Mouse (Mus musculus): ENCODE data around the gene Taar1. TPM values are rescaled to one million over a fixed set of nuclear protein-coding genes. Genes with fewer than 3 reads are reported as not detected.

Taar1 gene
- polyA plus RNA-seq (2012; rRNA removed): not detected in 2 replicates

DNA sequence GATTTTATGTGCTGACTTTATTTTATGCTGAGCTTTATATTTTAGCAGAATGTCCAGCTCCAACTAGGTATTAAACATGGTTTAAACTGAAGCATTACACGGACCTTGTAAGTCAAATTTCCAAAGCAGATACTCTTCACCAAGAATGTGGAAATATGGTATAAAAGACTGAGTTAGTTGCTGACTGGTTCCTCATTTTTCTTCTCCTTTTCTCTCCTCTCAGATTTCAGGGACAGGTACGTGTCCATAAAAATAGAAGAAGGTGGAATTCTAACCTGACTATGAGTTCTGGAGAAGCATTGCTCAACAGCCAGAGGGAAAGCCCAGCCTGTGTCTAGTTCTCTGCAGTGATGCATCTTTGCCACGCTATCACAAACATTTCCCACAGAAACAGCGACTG, at the start of gene Taar1:
Gene Taar1 (plus strand): TSS at position 301 of the 400 bp plus-strand sequence.
- TF ChIP-seq CTCF (conservative IDR thresholded peaks at IDR 0.05; ENCODE audit: insufficient read depth, insufficient read length, low read depth, low read length) (no peak), POLR2A (IDR thresholded peaks at IDR 0.05; ENCODE audit: low read depth, low read length) (no peak)
- H3K4me1 ChIP-seq (ENCODE audit: control insufficient read depth, insufficient read depth, low read length): no peaks in the 10 kb centered on the region
- no peak within 1 kb of the TSS for H3K27ac ChIP-seq (ENCODE audit: insufficient read depth, low read depth, low read length)
- H3K27me3 ChIP-seq (replicated peaks; ENCODE audit: control insufficient read depth, insufficient read depth, low read length): no peaks in the 10 kb centered on the region
- no peak for DNase-seq
- H3K4me3 ChIP-seq (ENCODE audit: insufficient read depth, low read depth, low read length): no peak within 1 kb of the TSS
- no peaks in the 10 kb centered on the region for H3K36me3 ChIP-seq (ENCODE audit: control insufficient read depth, insufficient read depth, low read length)
- 93% methylated on average over 4 of the region's 4 CpGs for WGBS

DNA sequence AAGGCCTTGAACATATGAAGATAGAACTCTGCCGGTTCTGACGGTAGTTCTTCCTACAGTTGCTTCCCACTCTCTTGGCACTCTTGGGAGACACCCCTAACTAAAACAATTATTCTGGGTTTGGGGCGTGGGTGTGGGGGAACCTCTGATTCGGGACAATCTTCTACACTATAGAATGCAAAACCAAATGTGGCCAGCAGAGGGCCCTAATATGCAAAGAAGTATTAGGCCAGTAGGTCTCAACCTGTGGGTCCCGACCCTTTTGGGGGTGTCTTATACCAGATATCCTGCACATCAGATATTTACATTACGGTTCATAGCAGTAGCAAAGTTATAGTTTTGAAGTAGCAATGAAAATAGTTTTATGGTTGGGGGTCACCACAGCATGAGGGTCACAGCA, 39.5 kb upstream of the Taar1 start:
- no peaks in the 10 kb centered on the region for H3K27me3 ChIP-seq (replicated peaks; ENCODE audit: control insufficient read depth, insufficient read depth, low read length)
- peak; percentile 49 for DNase-seq
- 86% methylated on average over 6 of the region's 6 CpGs for WGBS
- no peaks in the 10 kb centered on the region for H3K36me3 ChIP-seq (ENCODE audit: control insufficient read depth, insufficient read depth, low read length)
- H3K27ac ChIP-seq (ENCODE audit: insufficient read depth, low read depth, low read length): no peak overlapping the region
- H3K4me1 ChIP-seq (ENCODE audit: control insufficient read depth, insufficient read depth, low read length): no peaks in the 10 kb centered on the region
- no peak for TF ChIP-seq POLR2A (IDR thresholded peaks at IDR 0.05; ENCODE audit: low read depth, low read length)
- TF ChIP-seq CTCF (conservative IDR thresholded peaks at IDR 0.05; ENCODE audit: insufficient read depth, insufficient read length, low read depth, low read length): peak; percentile 40; the same call in 1 of the 2 replicates
- H3K4me3 ChIP-seq (ENCODE audit: insufficient read depth, low read depth, low read length): no peak overlapping the region

DNA sequence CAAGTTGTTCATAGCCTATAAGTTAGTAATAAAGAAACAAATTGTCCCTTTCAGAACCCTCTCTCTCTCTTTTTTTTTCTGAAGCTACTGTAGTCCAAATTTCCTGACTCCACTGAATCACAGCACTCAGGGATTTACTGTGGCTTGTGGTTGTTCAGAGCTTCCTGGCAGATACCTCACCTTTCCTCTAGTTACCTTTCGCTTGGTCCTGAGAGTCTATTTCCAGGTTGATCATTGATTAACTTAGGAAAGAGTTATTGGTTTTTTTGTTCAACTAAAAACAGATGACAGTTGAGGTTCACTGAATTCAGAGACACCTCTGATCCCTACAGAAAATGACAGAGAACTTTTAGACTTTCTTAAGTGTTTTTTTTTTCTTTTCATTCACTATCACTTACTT, 35.2 kb upstream of the Taar1 start:
- TF ChIP-seq POLR2A (IDR thresholded peaks at IDR 0.05; ENCODE audit: low read depth, low read length) (no peak), CTCF (conservative IDR thresholded peaks at IDR 0.05; ENCODE audit: insufficient read depth, insufficient read length, low read depth, low read length) (no peak)
- Histone ChIP-seq H3K36me3 (ENCODE audit: control insufficient read depth, insufficient read depth, low read length) (no peaks in the 10 kb centered on the region), H3K27me3 (replicated peaks; ENCODE audit: control insufficient read depth, insufficient read depth, low read length) (no peaks in the 10 kb centered on the region), H3K27ac (ENCODE audit: insufficient read depth, low read depth, low read length) (no peak overlapping the region), H3K4me1 (ENCODE audit: control insufficient read depth, insufficient read depth, low read length) (no peaks in the 10 kb centered on the region), H3K4me3 (ENCODE audit: insufficient read depth, low read depth, low read length) (no peak overlapping the region)
- DNase-seq: peak; percentile 46
- 43% methylated on average over 1 of the region's 1 CpGs for WGBS

DNA sequence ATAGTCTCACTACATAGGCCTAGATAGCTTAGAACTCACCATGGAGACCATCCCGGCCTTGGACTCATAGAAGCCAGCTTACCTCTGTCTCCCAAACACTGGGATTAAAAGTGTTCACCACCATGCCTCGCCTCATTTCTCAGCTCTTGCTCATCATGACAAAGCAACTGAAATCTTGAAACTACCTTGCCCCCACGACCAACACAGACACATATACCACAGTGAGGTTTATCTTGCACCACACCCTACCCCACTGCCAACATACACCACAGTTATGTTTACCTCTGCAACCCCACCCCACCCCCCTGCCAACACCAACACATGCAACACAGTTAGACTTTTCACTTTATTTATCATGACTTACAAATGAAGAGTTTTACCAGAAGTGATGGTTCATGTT, 34.1 kb upstream of the Taar1 start:
- DNase-seq: no peak
- no peak overlapping the region for H3K4me3 ChIP-seq (ENCODE audit: insufficient read depth, low read depth, low read length)
- no peaks in the 10 kb centered on the region for H3K27me3 ChIP-seq (replicated peaks; ENCODE audit: control insufficient read depth, insufficient read depth, low read length)
- no peaks in the 10 kb centered on the region for H3K36me3 ChIP-seq (ENCODE audit: control insufficient read depth, insufficient read depth, low read length)
- WGBS: 82% methylated on average over 3 of the region's 3 CpGs
- no peak overlapping the region for H3K27ac ChIP-seq (ENCODE audit: insufficient read depth, low read depth, low read length)
- no peaks in the 10 kb centered on the region for H3K4me1 ChIP-seq (ENCODE audit: control insufficient read depth, insufficient read depth, low read length)
- TF ChIP-seq POLR2A (IDR thresholded peaks at IDR 0.05; ENCODE audit: low read depth, low read length): no peak

DNA sequence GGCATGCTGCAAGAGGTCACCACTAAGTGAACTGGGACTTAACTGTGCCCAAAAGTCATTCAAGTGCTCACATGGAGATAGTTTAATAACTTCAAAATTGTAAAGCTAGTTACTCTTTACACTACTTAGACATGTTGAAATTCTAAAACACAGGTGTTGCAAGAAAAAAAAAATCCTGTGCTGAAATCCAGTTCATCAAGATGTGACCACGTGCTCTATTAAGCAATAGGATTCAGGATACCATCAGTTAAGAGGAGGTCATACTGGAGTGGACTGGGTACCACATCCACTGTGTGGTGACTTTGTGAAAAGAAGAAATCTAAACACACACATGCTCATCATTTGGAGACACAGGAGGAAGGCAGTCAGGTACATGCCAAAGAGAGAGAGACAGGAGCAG, 27.2 kb upstream of the Taar1 start:
- Histone ChIP-seq H3K27me3 (replicated peaks; ENCODE audit: control insufficient read depth, insufficient read depth, low read length) (no peaks in the 10 kb centered on the region), H3K4me1 (ENCODE audit: control insufficient read depth, insufficient read depth, low read length) (peaks cover 5% of the 10 kb centered on the region; the same call in 1 of the 2 replicates), H3K27ac (ENCODE audit: insufficient read depth, low read depth, low read length) (no peak overlapping the region), H3K4me3 (ENCODE audit: insufficient read depth, low read depth, low read length) (no peak overlapping the region), H3K36me3 (ENCODE audit: control insufficient read depth, insufficient read depth, low read length) (no peaks in the 10 kb centered on the region)
- TF ChIP-seq CTCF (conservative IDR thresholded peaks at IDR 0.05; ENCODE audit: insufficient read depth, insufficient read length, low read depth, low read length): no peak
- no peak for TF ChIP-seq POLR2A (IDR thresholded peaks at IDR 0.05; ENCODE audit: low read depth, low read length)
- no peak for DNase-seq
- WGBS: 86% methylated on average over 1 of the region's 1 CpGs

DNA sequence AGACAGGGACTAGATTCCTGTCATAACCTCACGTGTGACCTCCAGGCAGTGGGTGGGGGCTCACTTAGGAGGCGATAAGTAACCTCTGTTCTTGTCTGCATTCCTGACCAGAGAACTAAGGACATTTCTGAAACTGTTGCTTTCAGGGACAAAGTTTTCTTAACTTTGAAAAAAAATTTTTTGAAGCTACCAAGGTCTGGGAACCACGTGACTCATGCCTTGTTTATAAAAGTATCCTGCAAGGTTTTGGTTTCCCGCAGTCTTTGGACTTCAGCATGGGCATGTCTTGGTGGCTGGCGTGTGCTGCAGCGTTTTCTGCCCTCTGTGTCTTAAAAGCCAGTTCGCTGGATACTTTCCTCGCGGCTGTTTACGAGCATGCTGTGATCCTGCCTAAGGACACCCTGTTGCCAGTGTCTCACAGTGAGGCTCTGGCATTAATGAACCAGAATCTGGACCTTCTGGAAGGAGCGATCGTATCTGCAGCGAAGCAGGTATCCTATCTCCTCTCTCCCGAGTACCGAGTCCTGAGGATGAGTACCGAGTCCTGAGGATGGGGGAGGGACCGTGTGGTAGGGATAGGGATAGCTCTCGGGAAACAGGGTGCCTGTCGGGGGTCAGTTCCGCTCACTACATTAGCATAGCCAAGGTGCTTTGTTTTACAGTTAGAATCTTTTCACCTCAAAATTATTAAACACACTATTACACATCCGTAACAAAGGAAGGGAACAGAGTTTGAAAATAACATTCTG, 25.4 kb upstream of the Taar1 start, which contains the start of gene Vnn1:
Gene Vnn1 (plus strand): TSS at position 88 of the 749 bp plus-strand sequence.
- H3K27me3 ChIP-seq (replicated peaks; ENCODE audit: control insufficient read depth, insufficient read depth, low read length): no peaks in the 10 kb centered on the region
- H3K36me3 ChIP-seq (ENCODE audit: control insufficient read depth, insufficient read depth, low read length): no peaks in the 10 kb centered on the region
- peak within 1 kb of the TSS; percentile 74 for H3K27ac ChIP-seq (ENCODE audit: insufficient read depth, low read depth, low read length)
- DNase-seq: peak; percentile 83
- peak; percentile 12 for TF ChIP-seq POLR2A (IDR thresholded peaks at IDR 0.05; ENCODE audit: low read depth, low read length)
- no peak for TF ChIP-seq CTCF (conservative IDR thresholded peaks at IDR 0.05; ENCODE audit: insufficient read depth, insufficient read length, low read depth, low read length)
- peak within 1 kb of the TSS; percentile 66 for H3K4me3 ChIP-seq (ENCODE audit: insufficient read depth, low read depth, low read length)
- peaks cover 5% of the 10 kb centered on the region; the same call in 1 of the 2 replicates for H3K4me1 ChIP-seq (ENCODE audit: control insufficient read depth, insufficient read depth, low read length)
- WGBS: 19% methylated on average over 21 of the region's 21 CpGs

DNA sequence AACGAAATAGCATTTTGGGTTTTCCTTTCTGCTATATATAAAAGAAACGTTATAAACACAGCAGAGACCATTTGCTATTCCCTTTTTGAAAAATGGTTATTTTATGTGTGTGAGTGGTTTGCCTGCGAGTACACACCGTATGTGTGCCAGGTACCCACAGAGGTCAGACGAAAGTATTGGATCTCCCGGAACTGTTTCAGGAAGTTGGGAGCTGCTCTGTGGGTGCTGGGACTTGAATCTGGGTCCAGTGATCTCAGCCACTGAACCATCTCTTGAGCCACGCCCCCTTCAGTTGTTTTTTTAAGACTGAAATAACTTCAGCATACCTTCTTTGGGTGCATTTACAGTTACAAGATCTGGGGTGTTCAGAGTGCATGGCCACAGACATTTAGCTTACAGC, 24.8 kb upstream of the Taar1 start:
- 39% methylated on average over 7 of the region's 7 CpGs for WGBS
- Histone ChIP-seq H3K36me3 (ENCODE audit: control insufficient read depth, insufficient read depth, low read length) (no peaks in the 10 kb centered on the region; the same call in 1 of the 2 replicates), H3K27me3 (replicated peaks; ENCODE audit: control insufficient read depth, insufficient read depth, low read length) (no peaks in the 10 kb centered on the region), H3K27ac (ENCODE audit: insufficient read depth, low read depth, low read length) (no peak overlapping the region), H3K4me3 (ENCODE audit: insufficient read depth, low read depth, low read length) (0 out of 2 replicates have a peak overlapping the region, but pooled peaks have one; percentile 27), H3K4me1 (ENCODE audit: control insufficient read depth, insufficient read depth, low read length) (peaks cover 5% of the 10 kb centered on the region; the same call in 1 of the 2 replicates)
- TF ChIP-seq CTCF (conservative IDR thresholded peaks at IDR 0.05; ENCODE audit: insufficient read depth, insufficient read length, low read depth, low read length) (no peak), POLR2A (IDR thresholded peaks at IDR 0.05; ENCODE audit: low read depth, low read length) (no peak)
- peak; percentile 57 for DNase-seq
